Mouse (Mus musculus) kidney, adult 9 months (tissue): ENCODE results near the gene Pan2.

ENCODE experiments used
- DNase-seq: peaks from one replicate; pipeline ENCODE4 v3.0.0; 2022

Pan2 gene

DNA sequence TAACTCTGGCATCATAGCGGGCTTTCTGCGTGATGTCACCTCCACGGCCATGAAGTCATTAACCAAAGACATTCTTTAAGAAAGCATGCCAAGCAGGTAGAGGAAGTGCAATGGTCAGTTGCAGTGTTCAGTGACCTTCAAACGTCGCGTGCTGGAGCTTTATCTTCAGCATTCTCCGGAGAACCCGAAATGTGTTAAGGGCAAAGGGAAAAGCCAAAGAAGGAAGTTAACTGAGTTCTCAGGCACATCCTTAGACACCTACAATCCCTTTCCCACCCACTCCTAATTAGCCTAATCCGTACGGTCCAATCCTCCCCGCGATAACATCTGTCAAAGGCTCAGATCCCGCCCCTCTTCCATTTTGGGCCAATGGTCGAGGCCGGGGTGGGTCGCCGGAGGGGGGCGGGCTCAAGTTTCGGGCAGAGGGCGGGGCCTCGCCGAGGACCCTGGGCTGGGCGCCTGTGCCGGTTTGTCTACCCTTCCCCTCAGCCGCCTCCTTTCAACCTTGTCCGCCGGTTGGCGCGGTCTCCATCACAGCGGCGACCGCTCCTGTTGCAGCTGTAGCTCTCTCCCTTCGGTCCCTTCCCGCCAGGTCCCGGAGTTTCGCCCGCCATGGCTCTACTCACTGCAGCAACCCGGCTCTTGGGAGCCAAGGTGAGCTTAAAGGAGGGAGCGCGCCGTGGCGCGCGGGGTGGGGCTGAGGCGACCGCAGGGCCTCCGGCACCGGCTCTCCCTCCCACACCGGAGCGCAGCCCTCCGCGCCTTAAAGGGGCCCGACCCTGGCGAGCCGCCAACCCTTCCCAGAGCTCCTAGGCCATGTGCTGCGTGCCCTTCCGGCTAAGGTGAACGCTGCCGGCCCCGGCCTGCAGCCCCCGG is 34.4 kb downstream of the Pan2 start, which contains the start of gene Cs:
Cs (plus strand) TSS at position 429 of the 876 bp plus-strand sequence.
- DNase-seq: peak; percentile 98

DNA sequence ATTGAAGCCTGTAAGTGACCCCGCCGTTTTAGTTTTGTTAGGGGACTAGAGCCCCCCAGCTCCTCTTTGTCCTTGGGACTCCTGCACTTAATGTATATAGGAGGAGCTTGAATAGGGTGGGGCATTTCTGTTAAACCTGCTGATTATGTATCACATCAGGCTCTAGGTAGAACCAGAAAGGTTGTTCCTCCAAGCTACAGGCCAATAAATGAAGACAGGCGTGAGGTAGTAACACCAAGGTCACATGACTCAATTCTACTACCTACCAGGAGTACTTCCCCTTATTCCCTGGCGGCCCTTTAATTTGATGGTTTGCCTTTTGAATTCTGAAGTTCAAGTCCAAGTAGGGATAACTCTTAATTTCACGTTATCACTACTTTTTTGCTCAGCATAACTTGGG is 35.3 kb downstream of the Pan2 start:
- peak; percentile 35 for DNase-seq

DNA sequence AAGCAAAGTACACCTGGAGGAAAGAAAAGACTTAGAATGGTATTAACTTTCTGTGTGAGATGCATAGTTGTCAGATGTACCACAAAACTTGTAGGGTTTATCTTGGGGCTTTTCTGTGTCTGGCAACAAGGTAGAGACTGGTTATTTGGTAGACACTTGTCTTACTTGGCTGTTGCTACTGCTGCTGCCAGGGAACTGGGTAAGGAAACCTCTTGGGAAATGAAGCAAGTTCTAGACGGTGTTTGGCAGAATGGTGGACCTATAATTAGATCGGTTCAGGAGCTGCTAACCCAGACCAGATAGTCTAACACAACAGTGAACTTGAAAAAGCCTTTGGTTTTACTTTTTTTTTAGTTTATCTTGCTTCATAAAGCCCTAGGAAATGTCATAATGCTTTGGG is 35.8 kb downstream of the Pan2 start:
- no peak for DNase-seq

DNA sequence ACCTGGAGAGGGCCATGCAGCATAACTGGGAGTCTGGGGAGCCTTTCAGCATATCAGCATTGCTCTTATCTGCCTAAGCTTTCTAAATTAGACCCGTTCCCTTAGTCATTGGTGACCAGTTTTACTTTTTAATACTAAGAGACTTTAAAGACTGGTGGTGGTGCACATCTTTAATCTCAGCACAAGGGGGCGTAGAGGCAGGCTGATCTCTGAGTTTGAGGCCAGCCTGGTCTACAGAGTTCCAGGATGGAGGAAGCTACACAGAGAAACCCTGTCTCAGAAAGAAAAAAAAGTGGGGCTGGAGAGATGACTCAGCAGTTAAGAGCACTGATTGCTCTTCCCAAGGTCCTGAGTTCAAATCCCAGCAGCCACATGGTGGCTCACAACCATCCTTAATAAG is 37.1 kb downstream of the Pan2 start:
- DNase-seq: no peak

DNA sequence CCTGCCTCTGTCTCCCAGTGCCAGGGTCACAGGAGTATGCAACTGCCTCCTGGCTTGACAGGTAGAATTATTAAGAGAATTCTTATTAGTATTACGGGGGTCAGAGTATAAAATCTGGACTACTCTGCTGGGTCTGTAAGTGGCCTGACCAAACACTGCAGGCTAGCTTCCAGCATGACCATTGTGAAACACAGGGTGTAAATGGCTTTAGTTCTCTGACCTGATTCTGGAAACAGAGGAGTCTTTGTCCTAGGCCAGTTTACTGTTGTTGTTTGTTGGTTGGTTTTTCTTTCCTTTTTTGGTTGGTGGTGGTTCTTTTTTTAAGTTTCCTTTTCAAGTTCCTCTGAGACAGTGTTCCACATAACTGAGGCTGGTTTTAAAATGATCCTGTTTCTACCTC is 40.3 kb downstream of the Pan2 start:
- DNase-seq: no peak

DNA sequence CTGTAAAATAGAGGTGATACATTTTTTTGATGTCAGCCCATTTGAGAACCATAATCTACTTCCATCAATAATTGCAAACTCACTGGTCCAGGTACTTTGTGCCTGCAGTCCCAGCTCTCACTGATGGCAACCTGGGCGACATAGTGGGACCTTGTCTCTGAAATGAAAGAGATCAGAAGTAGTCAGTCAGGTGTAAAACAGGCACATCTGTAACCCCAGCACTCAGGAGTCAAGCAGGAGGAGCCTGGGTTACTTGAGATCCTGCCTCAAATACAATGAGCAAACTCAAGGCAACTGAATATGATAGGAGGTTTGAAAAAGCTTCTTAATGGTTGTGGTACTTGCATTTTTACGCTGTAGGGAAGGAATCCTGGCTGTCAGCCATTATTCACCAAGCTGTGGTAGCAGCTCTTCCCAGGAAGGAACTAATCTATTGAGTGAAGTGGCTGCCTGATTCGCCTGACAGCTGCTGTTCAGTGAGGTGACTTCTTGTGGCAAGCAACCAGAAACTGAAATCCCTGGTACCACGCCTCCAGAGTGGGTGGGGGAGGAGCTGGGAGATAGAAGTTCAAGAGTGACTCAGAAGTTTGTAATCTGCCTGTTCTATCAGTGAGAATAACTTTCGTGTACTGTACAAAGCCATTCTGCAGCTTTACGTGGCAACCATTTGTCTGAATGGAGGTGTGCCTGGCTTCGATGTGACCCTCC is 41.6 kb downstream of the Pan2 start:
- DNase-seq: peak; percentile 84

DNA sequence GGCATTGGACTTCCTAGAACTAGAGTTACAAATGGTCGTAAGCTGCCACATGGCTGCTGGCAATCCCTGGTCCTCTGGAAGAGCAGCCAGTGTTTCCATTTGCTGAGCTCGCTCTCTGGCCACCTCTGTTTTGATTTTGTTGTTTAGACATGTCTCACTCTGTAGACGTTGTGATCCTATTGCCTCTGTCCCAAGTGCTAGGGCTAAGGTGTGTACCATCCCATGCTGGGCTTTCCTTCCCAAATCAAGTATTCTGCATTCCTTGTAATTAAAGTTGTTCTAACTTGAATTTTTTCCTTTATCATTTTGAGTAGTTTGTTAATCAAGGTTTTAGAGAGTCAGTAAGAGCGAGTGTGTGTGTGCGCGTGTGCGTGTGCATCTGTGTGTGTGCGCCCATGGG is 44.4 kb downstream of the Pan2 start:
- DNase-seq: no peak

DNA sequence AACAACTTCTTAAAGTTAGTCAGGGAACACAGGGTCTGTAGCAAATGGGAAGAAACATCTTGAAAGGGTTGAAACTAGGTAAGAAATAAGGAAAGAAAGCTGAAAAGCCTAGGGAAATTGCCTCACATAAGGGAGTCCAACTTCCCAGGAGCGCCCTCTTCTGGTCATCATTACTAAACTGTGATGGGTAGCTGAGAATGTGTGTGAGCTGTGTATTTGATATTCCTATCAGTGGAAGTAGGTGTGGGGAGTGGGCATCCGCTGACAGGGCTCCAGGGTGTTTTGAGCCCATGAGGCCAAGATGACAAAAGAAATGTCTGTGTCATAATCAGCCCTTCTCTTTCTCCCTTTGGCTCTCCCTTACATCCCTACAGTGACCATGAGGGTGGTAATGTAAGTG is 55.7 kb downstream of the Pan2 start:
- peak; percentile 73 for DNase-seq

DNA sequence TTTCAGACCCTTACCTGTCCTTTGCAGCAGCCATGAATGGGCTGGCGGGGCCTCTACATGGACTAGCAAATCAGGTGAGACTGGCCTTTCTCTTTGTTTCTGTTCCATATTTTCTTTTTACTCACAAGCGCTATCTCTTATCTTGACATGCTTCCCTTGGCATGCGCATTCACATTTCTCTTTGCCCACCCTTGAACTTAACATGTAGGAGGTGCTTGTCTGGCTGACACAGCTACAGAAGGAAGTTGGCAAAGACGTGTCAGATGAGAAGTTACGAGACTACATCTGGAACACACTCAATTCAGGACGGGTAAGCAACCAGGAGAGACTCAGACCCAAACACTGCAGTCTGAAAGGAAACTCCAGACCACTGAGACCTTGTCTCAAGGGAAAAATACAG is 56.1 kb downstream of the Pan2 start:
- no peak for DNase-seq

DNA sequence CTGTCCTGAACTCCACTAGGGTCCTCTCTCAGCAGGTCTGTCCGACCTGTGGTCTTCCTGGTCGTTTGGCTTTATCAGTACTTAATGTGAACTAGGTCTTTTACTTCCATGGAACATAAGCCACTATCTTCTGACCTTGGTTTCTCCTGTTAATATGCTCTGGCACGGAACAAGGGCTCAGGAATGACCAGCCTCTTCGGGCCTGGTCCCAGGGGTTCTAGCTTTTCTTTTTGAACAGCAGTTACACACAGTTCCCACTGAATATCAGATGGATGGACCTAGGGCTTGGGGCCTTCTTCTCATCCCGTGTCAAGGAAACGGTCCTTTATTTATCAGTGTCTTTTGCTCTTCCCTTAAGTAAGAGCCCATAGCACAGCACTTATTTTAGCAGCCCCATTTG is 58.7 kb downstream of the Pan2 start:
- no peak for DNase-seq

DNA sequence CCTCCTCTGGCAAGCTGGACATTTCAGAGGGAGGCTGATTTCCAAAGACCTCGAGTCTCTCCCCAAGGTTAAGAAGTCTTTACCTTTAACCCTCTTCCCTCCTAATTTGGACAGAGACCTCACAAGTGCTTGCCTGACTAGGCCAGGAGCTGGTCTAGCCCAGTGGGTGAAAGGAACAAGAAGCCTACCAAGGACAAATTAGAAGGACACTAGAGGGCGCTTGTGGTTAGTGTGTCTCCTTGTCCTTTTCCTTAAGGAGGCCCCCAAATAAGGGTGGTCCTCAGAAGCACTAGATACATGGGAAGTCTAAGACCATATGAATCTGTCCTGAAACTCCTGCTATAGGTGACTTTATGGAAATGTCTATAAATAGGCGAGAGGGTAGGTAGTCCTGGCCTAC is 59.4 kb downstream of the Pan2 start:
- DNase-seq: peak; percentile 66

DNA sequence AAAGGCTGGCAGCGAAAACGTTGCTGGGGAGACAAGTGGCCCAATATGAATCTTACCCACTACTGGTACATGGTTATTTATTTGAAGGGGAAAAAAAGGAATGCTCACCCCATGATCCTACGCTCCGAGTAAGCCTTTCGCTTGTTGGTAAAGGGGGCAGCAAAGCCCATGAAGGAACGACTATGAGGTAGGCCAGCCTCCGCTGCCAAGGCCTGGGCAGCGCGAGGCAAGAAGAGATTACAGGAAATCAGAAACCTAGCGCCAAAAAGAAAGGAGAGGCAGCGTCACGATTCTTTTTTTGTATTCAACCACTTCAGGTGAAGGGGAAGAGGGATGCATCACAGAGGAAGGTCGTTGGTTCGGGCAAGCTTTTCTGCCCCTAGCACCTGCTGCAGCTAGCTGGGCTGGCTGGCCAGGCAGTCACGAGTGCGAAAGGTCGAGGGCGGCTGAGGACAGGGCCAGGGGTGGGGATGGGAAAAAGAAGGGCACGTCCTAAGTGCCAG is 64.8 kb downstream of the Pan2 start:
- DNase-seq: peak; percentile 86

DNA sequence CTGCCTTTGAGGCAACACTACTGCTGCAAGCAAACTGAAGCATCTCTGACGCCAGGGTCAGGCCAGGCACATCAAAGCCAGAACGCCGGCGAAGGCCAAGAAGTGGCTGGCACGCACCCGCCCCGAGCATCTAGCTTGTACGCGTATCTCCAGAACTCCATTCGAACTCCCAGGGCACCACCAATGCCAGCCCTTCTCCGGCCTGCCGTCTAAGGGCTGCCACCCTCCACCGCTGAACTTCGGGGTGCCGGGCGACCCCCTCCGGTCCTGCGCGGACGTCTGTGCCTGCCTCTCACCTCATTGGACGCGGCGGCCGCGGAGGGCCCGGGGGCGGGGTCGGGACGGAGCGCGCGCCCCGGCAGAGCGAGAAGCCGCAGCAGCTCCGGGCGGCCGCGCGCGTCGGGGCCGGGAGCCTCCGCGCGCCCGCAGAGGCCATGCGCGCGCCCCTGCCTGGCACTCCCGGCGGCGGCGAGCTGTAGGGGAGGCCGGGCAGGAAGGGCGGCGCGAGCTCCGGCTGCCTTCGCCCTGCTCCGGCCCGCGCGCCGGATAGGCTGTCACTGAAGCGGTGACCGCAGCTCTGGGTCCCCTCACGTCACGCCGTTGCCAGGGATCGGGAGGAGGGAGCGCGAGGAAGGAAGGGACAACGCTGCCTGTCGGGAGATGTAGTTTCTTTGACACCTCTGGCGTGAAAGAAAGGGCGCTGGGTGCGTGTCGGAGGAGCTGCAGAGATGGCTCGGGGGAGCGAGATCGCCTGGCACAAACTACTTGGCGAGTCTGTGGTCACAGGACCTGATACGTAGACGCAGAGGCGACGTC is 65.5 kb downstream of the Pan2 start, which contains the start of gene Coq10a:
Coq10a (minus strand) TSS at position 596 of the 816 bp plus-strand sequence.
- DNase-seq: peak; percentile 94

DNA sequence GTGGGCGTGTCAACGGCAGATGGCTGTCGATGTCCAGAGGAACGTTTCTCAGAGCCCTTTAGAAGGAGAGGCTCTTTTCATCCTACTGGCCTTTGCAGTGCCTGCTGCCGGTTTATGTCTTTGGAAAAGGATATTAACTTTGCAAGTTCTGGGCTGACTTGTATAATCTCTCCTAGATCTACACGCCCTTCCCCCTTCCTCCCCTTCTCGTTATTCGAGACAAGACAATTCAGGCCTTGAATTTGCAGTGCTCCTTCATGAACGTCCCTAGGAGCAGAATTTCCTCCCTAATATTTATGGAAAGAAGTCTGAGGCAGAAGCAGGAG is 66.0 kb downstream of the Pan2 start:
- DNase-seq: no peak

DNA sequence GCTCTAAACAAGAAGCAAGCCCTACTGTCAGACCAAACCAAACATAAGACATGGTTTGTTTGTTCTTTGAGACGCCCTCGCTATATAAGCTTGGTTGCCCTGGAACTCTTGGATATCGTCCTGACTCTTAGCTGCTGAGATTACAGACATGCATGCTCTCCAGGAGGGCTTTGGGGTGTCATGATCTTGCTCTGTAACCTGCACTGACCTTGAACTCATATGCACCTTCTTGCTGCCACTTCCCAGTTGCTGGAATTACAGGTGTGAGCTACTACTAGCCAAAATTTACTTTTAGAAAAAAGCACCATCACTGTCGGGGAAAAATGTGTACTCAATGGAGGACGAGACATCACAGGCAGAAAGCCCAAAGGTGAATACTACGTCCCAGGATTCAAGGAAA is 66.5 kb downstream of the Pan2 start:
- DNase-seq: no peak

DNA sequence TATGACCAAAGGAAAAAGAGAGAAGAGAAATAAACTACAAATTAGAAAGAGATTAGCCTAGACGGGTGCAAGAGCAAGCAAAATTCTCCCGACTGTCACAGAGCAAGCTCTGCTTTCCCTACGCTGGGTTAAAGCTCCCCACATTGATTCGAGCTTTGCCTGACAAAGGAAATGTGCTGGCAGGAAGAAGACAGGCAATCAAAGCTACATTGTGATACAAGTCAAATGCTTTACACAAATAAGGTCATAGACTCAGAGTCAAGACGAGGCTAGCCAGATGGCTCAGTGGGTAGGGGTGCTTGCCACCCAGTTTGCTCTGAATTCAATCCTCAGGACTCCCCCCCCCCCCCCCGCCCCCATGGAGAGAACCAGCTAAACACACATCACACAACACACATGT is 66.9 kb downstream of the Pan2 start:
- no peak for DNase-seq

DNA sequence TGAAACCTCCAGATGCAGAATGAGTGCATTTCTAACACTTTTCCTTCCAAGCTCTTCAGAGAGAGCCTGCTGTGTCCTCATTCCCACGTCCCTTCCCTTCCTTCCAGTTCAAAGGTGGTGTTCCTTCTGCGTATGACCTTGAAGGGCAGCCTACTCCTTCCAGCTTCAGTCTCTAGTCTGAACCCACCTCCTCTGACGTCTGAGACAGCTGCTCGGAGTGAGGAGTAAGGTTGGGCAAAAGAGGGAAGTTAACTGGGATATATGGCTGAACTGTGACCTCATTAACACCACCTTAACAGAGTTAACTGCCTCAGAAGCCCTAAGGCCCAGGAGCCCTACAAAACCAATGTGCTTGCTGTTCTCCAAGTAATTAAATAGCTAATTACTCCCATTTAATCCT is 67.5 kb downstream of the Pan2 start:
- DNase-seq: no peak
